Mouse (Mus musculus) midbrain, embryonic 13.5 days (tissue): ENCODE data around the gene Frmd6. TPM values are rescaled to one million over a fixed set of nuclear protein-coding genes. Genes with fewer than 3 reads are reported as not detected.
A peak's percentile ranks its signal among the peaks of the same experiment; 100 is the strongest.

Experiments
- ATAC-seq: fragments of 200-750 bp; cut with Nextera tagmentation; 2 replicates; pipeline ENCODE4 v1.8.0; 2017; ENCODE audit warnings: mild to moderate bottlenecking, moderate TSS enrichment, moderate library complexity
- H3K27ac ChIP-seq: fragments of 300-500 bp; sonication (generic); 2 replicates; pipeline ENCODE4 v1.5.1; 2015; ENCODE audit warnings: inconsistent platforms, mild to moderate bottlenecking, moderate library complexity
- H3K27me3 ChIP-seq: fragments of 300-500 bp; sonication (generic); 2 replicates; pipeline ENCODE4 v1.6.1; 2015; ENCODE audit warnings: mild to moderate bottlenecking, inconsistent platforms
- H3K36me3 ChIP-seq: fragments of 300-500 bp; sonication (generic); 2 replicates; pipeline ENCODE4 v1.6.1; 2015; ENCODE audit warnings: mild to moderate bottlenecking, inconsistent platforms
- H3K4me1 ChIP-seq: fragments of 300-500 bp; sonication (generic); replicated peaks from 2 replicates; pipeline ENCODE4 v1.6.1; 2015; ENCODE audit warnings: inconsistent platforms
- H3K4me2 ChIP-seq: fragments of 300-500 bp; sonication (generic); replicated peaks from 2 replicates; pipeline ENCODE4 v1.6.1; 2015; ENCODE audit warnings: moderate library complexity, mild to moderate bottlenecking, inconsistent platforms
- H3K4me3 ChIP-seq: fragments of 300-500 bp; sonication (generic); replicated peaks from 2 replicates; pipeline ENCODE4 v1.5.1; 2015; ENCODE audit warnings: mild to moderate bottlenecking, inconsistent platforms
- H3K9ac ChIP-seq: fragments of 300-500 bp; sonication (generic); replicated peaks from 2 replicates; pipeline ENCODE4 v1.6.1; 2015; ENCODE audit warnings: mild to moderate bottlenecking, inconsistent platforms
- H3K9me3 ChIP-seq: fragments of 300-500 bp; sonication (generic); 2 replicates; pipeline ENCODE4 v1.6.1; 2016; ENCODE audit warnings: mild to moderate bottlenecking, inconsistent platforms
- WGBS: fragments of 180-500 bp; shearing (Covaris S2); methylation state at CpG from one replicate; pipeline ENCODE4 v1.1.7; 2015; 5-methylcytosine and 5-hydroxymethylcytosine counted together
- polyA plus RNA-seq: library from polyadenylated mRNA; unstranded; fragments of >200 nt; fragmentation: Nextera tagmentation; extraction: Ambion mirVana; gene quantifications from 2 replicates; pipeline ENCODE4 v1.2.1, GENCODE M21; 2015

Gene Frmd6
- polyA plus RNA-seq, 1 experiment from 2014 or later, result 7.7 TPM

DNA sequence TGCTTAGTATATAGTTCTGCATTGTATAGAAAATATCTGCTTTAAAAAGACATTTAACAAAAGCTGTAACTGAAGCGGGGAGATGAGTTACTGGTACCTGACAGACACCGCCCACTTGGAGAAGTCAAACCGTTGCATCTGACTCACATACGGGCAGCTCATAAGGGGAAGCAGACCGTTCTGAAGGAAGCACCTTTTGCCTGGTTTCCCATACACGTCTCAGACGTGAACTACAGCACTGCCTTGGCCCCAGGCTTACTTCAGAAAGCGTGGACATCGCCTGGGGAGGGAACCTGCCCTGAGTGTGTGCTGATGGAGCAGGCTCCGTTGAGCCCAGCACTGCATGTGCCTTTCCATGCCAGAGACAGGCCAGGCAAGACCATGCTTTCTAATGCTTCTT lies 60.3 kb downstream of the Frmd6 start:
- H3K4me3 ChIP-seq, result no peak overlapping the region
- no peak overlapping the region for H3K9ac ChIP-seq
- 89% methylated on average over 10 of the region's 10 CpGs for WGBS
- peaks cover 5% of the 10 kb centered on the region for H3K27me3 ChIP-seq
- peaks cover 17% of the 10 kb centered on the region for H3K36me3 ChIP-seq
- peaks cover 5% of the 10 kb centered on the region; the same call in 1 of the 2 replicates for H3K4me1 ChIP-seq
- no peak for ATAC-seq
- H3K4me2 ChIP-seq, result no peak overlapping the region
- H3K27ac ChIP-seq, result no peak overlapping the region
- H3K9me3 ChIP-seq, result no peaks in the 10 kb centered on the region

DNA sequence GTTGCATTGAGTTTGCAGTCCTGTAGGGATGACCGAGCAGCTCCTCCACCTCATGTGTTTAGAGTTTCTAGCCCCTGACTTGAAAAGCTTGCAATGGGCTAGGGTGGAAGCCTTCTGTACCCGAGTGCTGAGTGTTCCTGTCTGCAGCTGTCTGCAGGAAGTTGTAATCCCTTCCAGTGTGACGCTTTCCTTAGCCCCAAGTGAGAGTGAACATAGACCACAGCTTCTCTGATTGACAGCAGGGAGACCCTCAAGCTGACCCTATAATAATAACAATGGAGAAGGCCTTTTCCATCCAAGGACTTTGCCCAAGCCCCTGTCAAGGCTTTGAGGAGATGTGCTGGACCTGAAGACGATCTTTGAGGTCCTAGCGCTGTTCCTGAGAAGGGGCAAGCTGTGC lies 65.1 kb downstream of the Frmd6 start:
- ATAC-seq, result no peak
- peaks cover 9% of the 10 kb centered on the region; the same call in 1 of the 2 replicates for H3K4me1 ChIP-seq
- 53% methylated on average over 5 of the region's 5 CpGs for WGBS
- no peak overlapping the region for H3K27ac ChIP-seq
- no peaks in the 10 kb centered on the region for H3K9me3 ChIP-seq
- no peak overlapping the region for H3K4me3 ChIP-seq
- peaks cover 23% of the 10 kb centered on the region for H3K36me3 ChIP-seq
- no peak overlapping the region for H3K9ac ChIP-seq
- no peak overlapping the region for H3K4me2 ChIP-seq
- peaks cover 5% of the 10 kb centered on the region for H3K27me3 ChIP-seq

DNA sequence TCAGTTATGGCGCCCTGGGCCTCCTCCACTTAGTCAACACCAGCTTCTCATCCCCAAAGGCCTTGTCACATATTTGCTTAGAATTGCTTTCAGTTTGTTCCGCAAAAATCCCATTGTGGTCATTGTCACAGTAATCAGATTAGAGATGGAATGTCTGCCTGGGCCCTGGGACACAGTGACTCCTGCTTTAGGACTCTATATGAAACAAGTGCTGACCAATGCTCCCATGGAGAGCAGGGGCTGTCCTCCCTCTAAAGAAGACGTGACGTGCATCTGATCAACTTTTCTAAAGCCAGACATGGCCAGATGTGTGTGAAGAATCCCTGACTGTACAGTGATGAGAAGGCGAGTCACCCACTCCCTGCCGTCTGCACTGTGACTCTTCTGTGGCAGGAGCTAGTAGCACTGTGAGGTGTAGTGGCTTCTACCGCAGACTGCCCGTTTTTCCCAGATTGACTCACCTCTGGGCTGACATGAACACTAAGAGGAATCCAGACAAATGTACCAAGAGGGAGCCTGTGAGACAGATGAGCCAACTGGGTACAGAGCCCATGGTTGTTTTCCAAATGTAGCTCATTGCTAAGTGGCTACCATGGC lies 65.7 kb downstream of the Frmd6 start:
- Histone ChIP-seq H3K4me3 (no peak overlapping the region), H3K36me3 (peaks cover 23% of the 10 kb centered on the region), H3K4me2 (no peak overlapping the region), H3K4me1 (peaks cover 9% of the 10 kb centered on the region; the same call in 1 of the 2 replicates), H3K27me3 (peaks cover under 1% of the 10 kb centered on the region), H3K9me3 (no peaks in the 10 kb centered on the region), H3K9ac (no peak overlapping the region), H3K27ac (no peak overlapping the region)
- WGBS, result 54% methylated on average over 8 of the region's 8 CpGs
- no peak for ATAC-seq

DNA sequence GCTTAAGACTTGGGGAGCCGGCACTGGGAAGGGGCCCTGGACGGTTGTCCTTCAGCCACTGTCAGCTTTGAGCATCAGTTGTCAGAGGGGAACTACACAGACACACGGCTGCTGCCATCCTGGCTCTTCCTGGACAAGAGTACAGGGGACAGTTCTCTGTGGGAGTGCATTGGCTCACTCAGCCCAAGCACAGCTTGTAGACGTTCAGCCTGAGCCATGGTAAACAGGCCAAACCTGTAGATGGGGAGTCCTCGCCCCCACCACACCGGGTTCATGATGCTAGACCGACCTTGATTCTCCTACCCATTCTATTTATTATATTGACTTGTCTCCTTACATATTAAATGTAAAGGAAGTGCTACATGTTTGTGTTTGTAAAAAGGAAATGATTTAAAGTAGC lies 70.0 kb downstream of the Frmd6 start:
- Histone ChIP-seq H3K4me3 (no peak overlapping the region), H3K36me3 (peaks cover 24% of the 10 kb centered on the region), H3K27ac (no peak overlapping the region), H3K9me3 (no peaks in the 10 kb centered on the region), H3K4me1 (peaks cover 7% of the 10 kb centered on the region; the same call in 1 of the 2 replicates), H3K27me3 (no peaks in the 10 kb centered on the region), H3K9ac (no peak overlapping the region), H3K4me2 (no peak overlapping the region)
- 87% methylated on average over 7 of the region's 7 CpGs for WGBS
- ATAC-seq, result no peak

DNA sequence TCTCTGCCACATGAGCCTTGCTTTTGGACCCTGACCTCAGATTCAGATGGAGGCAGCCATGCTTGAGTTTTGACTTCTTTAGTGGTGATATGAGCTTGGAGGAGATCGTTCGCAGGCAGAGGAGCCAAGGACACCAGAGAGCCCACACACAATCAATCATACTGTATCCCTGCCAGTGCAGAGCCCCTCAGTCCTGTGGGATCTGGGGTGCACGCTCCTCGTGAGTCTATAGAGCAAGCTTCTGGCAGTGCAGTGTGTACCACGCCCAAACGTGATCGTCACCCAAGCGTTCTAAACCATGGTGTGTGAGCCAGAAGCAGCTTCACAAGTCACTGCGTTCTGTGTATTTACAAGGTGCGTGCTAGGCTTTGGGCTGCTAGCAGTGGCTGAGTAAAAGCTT lies 70.8 kb downstream of the Frmd6 start:
- 83% methylated on average over 10 of the region's 10 CpGs for WGBS
- no peaks in the 10 kb centered on the region for H3K4me1 ChIP-seq
- no peak overlapping the region for H3K9ac ChIP-seq
- no peak overlapping the region for H3K27ac ChIP-seq
- no peaks in the 10 kb centered on the region for H3K27me3 ChIP-seq
- H3K9me3 ChIP-seq, result no peaks in the 10 kb centered on the region
- ATAC-seq, result no peak
- H3K4me2 ChIP-seq, result no peak overlapping the region
- peaks cover 22% of the 10 kb centered on the region for H3K36me3 ChIP-seq
- H3K4me3 ChIP-seq, result no peak overlapping the region

DNA sequence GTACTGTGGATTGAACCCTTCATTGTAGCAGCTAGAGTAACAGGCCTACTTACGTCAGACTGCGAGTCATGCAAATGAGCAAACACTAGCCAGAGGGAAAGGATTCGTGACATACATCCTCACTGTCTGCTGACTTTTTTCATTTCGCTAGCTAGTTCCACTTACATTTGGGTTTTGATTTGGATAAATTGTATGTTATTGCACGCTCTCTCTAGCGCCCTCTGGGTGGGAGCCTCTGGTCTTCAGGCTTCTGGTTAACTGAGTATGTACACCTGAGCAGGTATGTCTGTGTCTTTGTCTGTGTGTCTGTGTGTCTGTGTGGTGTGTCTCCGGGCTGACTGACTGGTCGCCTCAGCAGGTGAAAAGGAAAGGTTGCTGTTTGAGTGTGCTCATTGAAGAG lies 72.1 kb downstream of the Frmd6 start:
- Histone ChIP-seq H3K27me3 (no peaks in the 10 kb centered on the region), H3K36me3 (peaks cover 19% of the 10 kb centered on the region), H3K9me3 (no peaks in the 10 kb centered on the region), H3K4me1 (no peaks in the 10 kb centered on the region), H3K9ac (no peak overlapping the region), H3K4me3 (no peak overlapping the region), H3K27ac (no peak overlapping the region), H3K4me2 (no peak overlapping the region)
- ATAC-seq, result no peak
- WGBS, result 82% methylated on average over 8 of the region's 8 CpGs

DNA sequence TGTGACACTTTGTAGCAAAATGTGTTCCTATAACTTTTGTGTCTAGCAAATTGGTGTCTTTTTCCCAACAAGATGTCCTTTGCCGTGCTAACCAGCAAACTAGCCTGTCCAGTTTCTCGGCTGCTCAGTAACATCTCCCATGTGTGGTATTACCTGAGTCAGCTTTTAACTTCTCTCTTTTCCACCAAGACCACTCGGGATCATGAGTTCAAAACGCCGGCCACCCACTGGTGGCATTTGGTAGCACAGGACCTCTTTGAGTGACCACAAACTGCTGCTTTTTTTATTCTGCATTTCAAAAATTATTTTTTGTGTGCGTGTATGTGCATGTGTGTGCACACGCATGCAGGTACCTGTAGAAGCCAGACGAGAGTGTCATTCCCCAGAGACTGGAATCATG lies 73.1 kb downstream of the Frmd6 start:
- H3K27me3 ChIP-seq, result no peaks in the 10 kb centered on the region
- ATAC-seq, result no peak
- no peaks in the 10 kb centered on the region for H3K9me3 ChIP-seq
- H3K4me3 ChIP-seq, result no peak overlapping the region
- 91% methylated on average over 8 of the region's 8 CpGs for WGBS
- no peak overlapping the region for H3K27ac ChIP-seq
- H3K4me1 ChIP-seq, result no peaks in the 10 kb centered on the region
- no peak overlapping the region for H3K9ac ChIP-seq
- H3K4me2 ChIP-seq, result no peak overlapping the region
- H3K36me3 ChIP-seq, result peaks cover 19% of the 10 kb centered on the region

DNA sequence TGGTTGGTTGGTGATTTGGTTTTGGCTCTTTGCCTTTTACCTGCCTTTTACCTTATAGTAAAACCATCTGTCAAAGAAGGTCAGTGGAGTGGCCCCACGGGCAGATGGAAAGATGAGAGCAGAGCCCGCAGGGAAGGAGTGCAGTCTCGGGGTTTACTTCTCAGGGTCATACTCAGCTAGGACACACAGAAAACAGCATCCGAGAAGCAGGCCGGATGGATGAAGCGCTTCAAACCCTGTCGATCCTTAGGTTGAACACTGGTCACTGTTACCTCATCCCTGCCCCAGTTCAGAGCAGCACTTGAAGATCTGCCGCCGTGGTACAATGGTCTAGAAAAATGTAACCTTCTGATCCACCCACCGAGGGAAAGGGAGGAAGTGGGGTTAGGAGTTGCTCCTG lies 79.2 kb downstream of the Frmd6 start:
- no peak for ATAC-seq
- Histone ChIP-seq H3K4me3 (no peak overlapping the region), H3K9ac (no peak overlapping the region), H3K27ac (no peak overlapping the region), H3K36me3 (0 out of 2 replicates have a peak, but pooled peaks cover 1% of the 10 kb centered on the region), H3K4me1 (no peaks in the 10 kb centered on the region), H3K9me3 (no peaks in the 10 kb centered on the region), H3K4me2 (no peak overlapping the region), H3K27me3 (no peaks in the 10 kb centered on the region)
- WGBS, result 95% methylated on average over 10 of the region's 10 CpGs

DNA sequence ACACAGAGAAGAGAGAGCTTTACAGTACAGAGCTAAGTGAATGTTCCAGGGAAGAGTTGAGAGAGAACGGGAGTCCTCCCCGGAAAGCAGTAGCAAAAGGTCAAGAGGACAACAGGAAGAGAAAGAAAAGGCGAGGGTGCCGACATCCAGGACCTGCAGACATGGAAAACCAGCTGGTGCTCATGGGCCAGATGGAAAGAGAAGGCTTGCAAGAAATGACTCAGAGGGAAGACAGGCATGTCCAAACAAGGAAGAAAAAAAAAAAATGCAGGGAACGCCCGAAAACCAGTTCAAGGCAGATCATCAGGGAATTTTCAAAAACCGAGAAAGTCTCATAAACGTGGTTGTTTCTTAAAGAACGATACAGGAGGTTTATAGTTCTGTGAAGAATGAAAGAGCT lies 81.6 kb downstream of the Frmd6 start:
- Histone ChIP-seq H3K9ac (no peak overlapping the region), H3K4me1 (peaks cover 2% of the 10 kb centered on the region), H3K27me3 (no peaks in the 10 kb centered on the region), H3K4me2 (no peak overlapping the region), H3K36me3 (no peaks in the 10 kb centered on the region), H3K27ac (no peak overlapping the region), H3K4me3 (no peak overlapping the region), H3K9me3 (no peaks in the 10 kb centered on the region)
- 90% methylated on average over 9 of the region's 9 CpGs for WGBS
- no peak for ATAC-seq

DNA sequence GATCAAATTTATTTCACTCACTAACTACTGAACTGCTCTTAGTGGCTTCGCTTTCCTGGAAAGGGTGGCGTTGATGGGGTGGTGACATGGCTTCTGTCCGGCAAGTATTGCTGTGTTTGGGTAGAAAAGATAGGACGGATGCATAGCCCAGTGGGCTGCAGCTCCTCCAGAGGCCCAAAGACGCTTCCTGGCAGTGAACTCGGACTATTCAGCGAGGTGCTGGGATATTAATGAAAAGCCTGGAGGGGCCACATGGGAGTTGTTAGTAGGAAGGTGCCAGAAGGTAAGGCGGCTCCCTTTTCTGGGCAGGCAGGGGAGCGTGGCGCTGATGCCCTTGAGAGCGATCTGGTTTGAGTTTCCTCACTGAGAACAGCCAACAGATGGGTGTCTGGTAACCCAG lies 82.3 kb downstream of the Frmd6 start:
- Histone ChIP-seq H3K27me3 (no peaks in the 10 kb centered on the region), H3K4me1 (peaks cover 6% of the 10 kb centered on the region), H3K9me3 (no peaks in the 10 kb centered on the region), H3K36me3 (no peaks in the 10 kb centered on the region), H3K4me3 (no peak overlapping the region), H3K27ac (no peak overlapping the region), H3K9ac (no peak overlapping the region), H3K4me2 (no peak overlapping the region)
- ATAC-seq, result no peak
- WGBS, result 86% methylated on average over 11 of the region's 11 CpGs

DNA sequence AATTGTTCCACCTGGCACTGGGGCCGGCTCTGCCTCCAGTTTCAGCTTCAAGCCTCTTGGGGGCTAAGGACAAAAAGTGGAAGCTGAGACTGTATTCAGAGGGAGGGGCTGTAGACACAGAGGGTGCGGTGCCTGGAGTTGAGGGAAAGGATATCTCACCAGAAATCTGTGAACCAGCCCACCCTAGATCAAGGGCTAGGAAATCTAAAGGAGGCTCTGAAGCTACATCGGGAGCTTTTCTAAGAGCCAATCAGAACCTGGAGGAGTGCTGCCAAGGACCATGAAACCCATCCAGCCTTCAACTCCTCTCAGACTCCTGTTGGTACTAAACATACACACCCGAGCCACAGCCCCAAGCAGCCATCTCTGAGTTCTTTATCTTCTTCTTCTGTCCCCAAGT lies 82.8 kb downstream of the Frmd6 start:
- Histone ChIP-seq H3K4me3 (no peak overlapping the region), H3K27ac (no peak overlapping the region), H3K9me3 (no peaks in the 10 kb centered on the region), H3K4me2 (no peak overlapping the region), H3K4me1 (peaks cover 6% of the 10 kb centered on the region), H3K27me3 (no peaks in the 10 kb centered on the region), H3K9ac (no peak overlapping the region), H3K36me3 (no peaks in the 10 kb centered on the region)
- no peak for ATAC-seq
- 72% methylated on average over 4 of the region's 4 CpGs for WGBS

DNA sequence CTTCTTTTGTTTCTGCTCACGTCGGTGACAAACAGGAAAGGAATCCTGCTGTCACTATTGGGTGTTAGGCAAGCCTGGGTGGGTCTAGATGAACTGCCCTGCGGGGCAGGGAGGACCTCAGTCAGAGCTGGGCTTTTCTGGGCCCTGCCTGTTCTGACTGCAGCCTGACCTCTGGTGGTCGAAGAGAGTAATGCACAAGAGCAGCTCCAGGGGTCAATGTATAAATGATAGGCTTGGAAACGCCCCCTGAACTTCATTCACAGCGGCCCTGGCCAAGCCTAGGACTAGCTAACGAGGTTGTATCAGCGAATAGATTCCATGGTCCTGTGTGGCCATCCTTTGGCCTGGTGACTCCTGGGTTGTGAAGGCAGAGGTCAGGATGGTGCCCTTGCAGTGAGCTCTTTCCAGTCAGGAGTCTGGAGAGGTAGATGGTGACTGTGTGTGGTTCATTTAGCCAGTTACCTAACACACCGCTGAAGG lies 85.0 kb downstream of the Frmd6 start:
- H3K4me1 ChIP-seq, result peaks cover 6% of the 10 kb centered on the region
- no peak overlapping the region for H3K4me3 ChIP-seq
- H3K4me2 ChIP-seq, result no peak overlapping the region
- WGBS, result 11% methylated on average over 9 of the region's 9 CpGs
- H3K36me3 ChIP-seq, result no peaks in the 10 kb centered on the region
- H3K27ac ChIP-seq, result no peak overlapping the region
- no peak overlapping the region for H3K9ac ChIP-seq
- no peaks in the 10 kb centered on the region for H3K9me3 ChIP-seq
- no peaks in the 10 kb centered on the region for H3K27me3 ChIP-seq
- ATAC-seq, result peak; percentile 71

DNA sequence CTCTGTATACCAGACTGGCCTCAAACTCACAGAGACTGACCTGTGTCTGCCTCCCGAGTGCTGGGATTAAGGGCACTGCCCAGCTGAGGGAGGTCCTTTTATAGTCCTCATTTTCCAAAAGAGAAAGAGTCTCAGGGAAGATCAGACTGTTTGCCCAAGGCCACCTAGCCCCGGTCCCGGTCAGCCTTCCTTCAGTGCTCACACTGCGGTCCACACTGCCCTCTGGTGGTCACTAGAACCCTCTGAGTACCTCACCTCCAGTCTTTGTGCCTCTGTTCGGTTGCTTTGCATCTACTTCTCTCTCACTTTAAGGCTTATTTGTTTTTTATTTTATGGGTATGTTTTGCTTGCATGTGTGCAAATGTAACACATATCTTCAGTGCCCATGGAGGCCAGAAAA lies 85.7 kb downstream of the Frmd6 start:
- H3K4me2 ChIP-seq, result no peak overlapping the region
- ATAC-seq, result peak; percentile 79
- WGBS, result 11% methylated on average over 5 of the region's 5 CpGs
- no peak overlapping the region for H3K4me3 ChIP-seq
- H3K27ac ChIP-seq, result no peak overlapping the region
- no peak overlapping the region for H3K9ac ChIP-seq
- no peaks in the 10 kb centered on the region for H3K36me3 ChIP-seq
- H3K27me3 ChIP-seq, result no peaks in the 10 kb centered on the region
- peaks cover 6% of the 10 kb centered on the region for H3K4me1 ChIP-seq
- no peaks in the 10 kb centered on the region for H3K9me3 ChIP-seq
